Mouse (Mus musculus) C2C12 (cell line): ENCODE results near the gene Osbpl9.

Source experiments
- CEBPB ChIP-seq: IDR thresholded peaks from one replicate; pipeline ENCODE4 v1.6.1; 2011; ENCODE audit warnings: low read depth, mild to moderate bottlenecking, control low read depth, moderate library complexity
- CTCF ChIP-seq: IDR thresholded peaks from one replicate; pipeline ENCODE4 v1.5.1; 2011; ENCODE audit not compliant: control insufficient read depth, insufficient read depth, insufficient read length
- FOSL1 ChIP-seq: IDR thresholded peaks from one replicate; pipeline ENCODE4 v1.8.0; 2011; ENCODE audit warnings: mild to moderate bottlenecking, low read length; ENCODE audit not compliant: poor library complexity, insufficient read depth, severe bottlenecking
- MAX ChIP-seq: IDR thresholded peaks from one replicate; pipeline ENCODE4 v1.6.1; 2011; ENCODE audit warnings: mild to moderate bottlenecking, control low read depth
- MYOD1 ChIP-seq: IDR thresholded peaks from one replicate; pipeline ENCODE4 v1.6.1; 2011; ENCODE audit warnings: low read depth; ENCODE audit not compliant: control insufficient read depth, insufficient read length
- MYOG ChIP-seq: IDR thresholded peaks from one replicate; pipeline ENCODE4 v1.6.1; 2011; ENCODE audit not compliant: control insufficient read depth, insufficient read length; ENCODE audit errors: extremely low read depth
- USF1 ChIP-seq: IDR thresholded peaks from one replicate; pipeline ENCODE4 v1.6.1; 2011; ENCODE audit warnings: low read depth, mild to moderate bottlenecking, control low read depth, moderate library complexity

GRCm38 (mm10) chr4:109120735-109121134, 81.3 kb downstream of the Osbpl9 start:
- TF ChIP-seq CTCF = no peak
- TF ChIP-seq CEBPB = no peak
- no peak for TF ChIP-seq USF1
- no peak for TF ChIP-seq MAX
- TF ChIP-seq MYOG = no peak
- no peak for TF ChIP-seq MYOD1
- no peak for TF ChIP-seq FOSL1
